Mouse (Mus musculus) kidney, adult 2 months (tissue): ENCODE results near the gene Pacs1. TPM values are rescaled to one million over a fixed set of nuclear protein-coding genes. Genes with fewer than 3 reads are reported as not detected.

Experiments used
- DNase-seq: peaks from one replicate; pipeline ENCODE4 v3.0.0; 2021
- H3K27ac ChIP-seq: fragments of 200-500 bp; 2 replicates; pipeline ENCODE4 v1.5.1; 2012; ENCODE audit warnings: low read depth, low read length, control low read depth, inconsistent platforms; ENCODE audit not compliant: insufficient read depth
- H3K27me3 ChIP-seq: fragments of 200-500 bp; replicated peaks from 2 replicates; pipeline ENCODE4 v1.6.1; 2012; ENCODE audit warnings: mild to moderate bottlenecking, moderate library complexity, low read length, inconsistent platforms; ENCODE audit not compliant: control insufficient read depth, insufficient read depth
- H3K36me3 ChIP-seq: fragments of 200-500 bp; 2 replicates; pipeline ENCODE4 v1.6.1; 2012; ENCODE audit warnings: mild to moderate bottlenecking, moderate library complexity, low read length, inconsistent platforms; ENCODE audit not compliant: control insufficient read depth, insufficient read depth
- H3K4me1 ChIP-seq: fragments of 200-500 bp; 2 replicates; pipeline ENCODE4 v1.6.1; 2011; ENCODE audit warnings: low read length; ENCODE audit not compliant: control insufficient read depth, insufficient read depth
- H3K4me3 ChIP-seq: fragments of 200-500 bp; 2 replicates; pipeline ENCODE4 v1.5.1; 2011; ENCODE audit warnings: mild to moderate bottlenecking, low read depth, low read length, control low read depth; ENCODE audit not compliant: insufficient read depth
- CTCF ChIP-seq: fragments of 200-500 bp; conservative IDR thresholded peaks from 2 replicates; pipeline ENCODE4 v1.5.1; 2011; ENCODE audit warnings: low read depth, mild to moderate bottlenecking, control low read depth, low read length, moderate library complexity, mixed read lengths; ENCODE audit not compliant: insufficient read depth, insufficient read length
- POLR2A ChIP-seq: fragments of 200-500 bp; IDR thresholded peaks from one replicate; pipeline ENCODE4 v1.6.1; 2011; ENCODE audit warnings: low read depth, low read length, control low read depth
- WGBS: fragments of 180-500 bp; shearing (Covaris S2); methylation state at CpG from one replicate; pipeline ENCODE4 v1.1.7; 2018; 5-methylcytosine and 5-hydroxymethylcytosine counted together
- polyA plus RNA-seq: library from polyadenylated mRNA; depleted of rRNA; stranded (reverse); fragments of >200 nt; gene quantifications from 2 replicates; pipeline ENCODE4 v1.2.3, GENCODE M21; 2012

The Pacs1 gene
- polyA plus RNA-seq, 1 experiment: 16.1 TPM

DNA sequence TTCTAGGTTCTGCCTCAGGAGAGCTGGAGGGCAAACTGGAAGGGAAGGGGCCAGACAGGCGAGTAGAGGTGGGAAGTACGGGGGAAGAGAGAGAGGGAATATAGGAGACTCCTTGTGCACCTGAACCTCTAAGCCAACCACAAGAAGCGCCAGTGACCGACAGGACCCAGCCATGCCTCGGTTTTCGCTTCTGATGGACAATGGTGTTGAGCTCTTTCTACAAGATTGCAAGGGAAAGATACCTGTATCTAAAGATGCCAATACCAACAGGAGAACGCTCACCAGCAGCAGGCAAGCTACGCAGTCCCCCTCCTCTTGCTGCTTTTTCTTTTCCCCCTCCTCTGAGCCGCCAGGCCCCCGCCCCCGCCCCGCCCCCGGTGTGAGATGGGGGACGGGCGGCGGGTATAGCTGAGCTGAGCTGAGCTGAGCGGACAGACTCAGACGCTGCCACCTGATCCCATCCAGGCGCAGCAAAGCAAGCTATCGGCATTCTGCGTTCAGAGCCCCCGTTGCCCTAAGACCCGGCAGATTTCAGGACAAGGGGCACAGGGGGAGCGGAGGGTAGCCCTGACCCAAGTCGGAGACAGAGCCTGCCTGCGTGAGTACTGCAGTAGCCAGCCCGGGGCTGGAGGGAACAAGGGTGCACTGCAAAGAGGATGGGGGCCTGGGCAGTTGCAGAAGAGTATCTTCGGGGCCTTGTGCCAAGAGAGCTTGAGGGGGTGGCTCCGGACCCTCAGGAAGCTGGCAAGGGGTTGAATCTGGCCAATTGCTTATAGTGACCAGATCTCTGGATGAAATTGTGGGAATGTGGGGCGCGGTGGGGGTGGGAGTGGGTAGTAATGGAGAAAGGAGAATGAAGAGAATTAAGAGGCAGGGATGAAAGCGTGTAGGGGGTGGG lies 25.2 kb upstream of the Pacs1 start, which contains the start of gene Gal3st3:
TSS of gene Gal3st3 (plus strand) at position 429 of the 898 bp plus-strand sequence.
- Histone ChIP-seq H3K36me3 (no peaks in the 10 kb centered on the region), H3K27me3 (no peaks in the 10 kb centered on the region), H3K27ac (no peak within 1 kb of the TSS), H3K4me3 (0 out of 2 replicates have a peak within 1 kb of the TSS, but pooled peaks have one; percentile 12), H3K4me1 (peaks cover 6% of the 10 kb centered on the region; the same call in 1 of the 2 replicates)
- DNase-seq: no peak
- 18% methylated on average over 32 of the region's 32 CpGs for WGBS
- TF ChIP-seq POLR2A: no peak
- TF ChIP-seq CTCF: no peak

DNA sequence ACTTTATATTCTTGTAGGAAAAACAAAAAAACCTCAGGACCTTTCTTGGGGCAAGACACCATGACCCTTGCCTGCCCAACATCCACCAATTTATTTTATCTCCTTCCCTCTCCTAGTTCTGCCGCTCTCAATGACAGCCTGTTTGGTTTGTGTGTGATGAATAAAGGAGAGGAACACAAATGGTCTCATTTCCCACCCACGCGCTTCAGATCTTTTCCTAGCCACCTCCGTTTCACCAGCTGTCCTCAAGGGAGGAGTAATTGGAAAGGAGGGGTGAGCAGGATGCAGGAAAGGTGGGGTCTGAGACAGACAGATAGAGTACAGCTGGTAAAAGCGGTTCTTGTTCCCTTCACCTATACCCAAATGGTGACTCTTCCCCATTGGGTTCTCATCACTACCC lies 23.7 kb upstream of the Pacs1 start:
- no peak overlapping the region for H3K27ac ChIP-seq
- no peaks in the 10 kb centered on the region for H3K27me3 ChIP-seq
- DNase-seq: no peak
- WGBS: 63% methylated on average over 5 of the region's 5 CpGs
- peaks cover 4% of the 10 kb centered on the region; the same call in 1 of the 2 replicates for H3K36me3 ChIP-seq
- peaks cover 6% of the 10 kb centered on the region; the same call in 1 of the 2 replicates for H3K4me1 ChIP-seq
- TF ChIP-seq CTCF (no peak), POLR2A (no peak)
- no peak overlapping the region for H3K4me3 ChIP-seq

GRCm38 (mm10) chr19:5295736-5296075 lies 22.8 kb upstream of the Pacs1 start:
- peaks cover 6% of the 10 kb centered on the region; the same call in 1 of the 2 replicates for H3K4me1 ChIP-seq
- peak overlapping the region; percentile 24 for H3K27ac ChIP-seq
- TF ChIP-seq CTCF (no peak), POLR2A (no peak)
- peaks cover 4% of the 10 kb centered on the region; the same call in 1 of the 2 replicates for H3K36me3 ChIP-seq
- no peaks in the 10 kb centered on the region for H3K27me3 ChIP-seq
- peak overlapping the region; percentile 50 for H3K4me3 ChIP-seq
- 5% methylated on average over 13 of the region's 13 CpGs for WGBS
- no peak for DNase-seq

GRCm38 (mm10) chr19:5294972-5295735 lies 22.2 kb upstream of the Pacs1 start, which contains the start of gene Sf3b2:
TSS of gene Sf3b2 (minus strand) at chr19:5295455.
- peak; percentile 99 for DNase-seq
- peak within 1 kb of the TSS; percentile 89 for H3K4me3 ChIP-seq
- WGBS: under 1% methylated on average over 46 of the region's 46 CpGs
- H3K27me3 ChIP-seq: no peaks in the 10 kb centered on the region
- peak within 1 kb of the TSS; percentile 67 for H3K27ac ChIP-seq
- peaks cover 6% of the 10 kb centered on the region; the same call in 1 of the 2 replicates for H3K4me1 ChIP-seq
- peaks cover 5% of the 10 kb centered on the region for H3K36me3 ChIP-seq
- peak; percentile 86 for TF ChIP-seq CTCF
- TF ChIP-seq POLR2A: peak; percentile 56

DNA sequence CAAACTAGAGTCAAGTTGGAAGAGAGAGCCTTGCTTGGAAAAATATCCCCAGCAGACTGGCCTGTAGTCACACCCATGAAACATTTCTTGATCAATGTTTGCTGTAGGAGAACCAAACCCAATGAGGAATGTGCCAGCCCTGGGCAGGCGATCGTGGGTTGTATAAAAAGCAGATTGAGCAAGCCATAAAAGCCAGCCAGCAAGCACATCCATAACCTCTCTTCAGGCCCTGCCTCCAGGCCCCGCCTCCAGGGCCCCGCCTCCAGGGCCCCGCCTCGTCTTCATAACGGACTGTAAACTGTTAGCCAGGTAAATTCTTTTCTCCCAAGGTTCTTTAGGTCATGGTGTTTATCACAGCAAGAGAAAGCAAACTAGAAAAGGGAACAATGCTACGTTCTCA lies 5.5 kb upstream of the Pacs1 start:
- H3K27me3 ChIP-seq: no peaks in the 10 kb centered on the region
- WGBS: 59% methylated on average over 8 of the region's 8 CpGs
- H3K36me3 ChIP-seq: peaks cover 3% of the 10 kb centered on the region; the same call in 1 of the 2 replicates
- no peak for TF ChIP-seq CTCF
- TF ChIP-seq POLR2A: no peak
- H3K4me1 ChIP-seq: peaks cover 3% of the 10 kb centered on the region; the same call in 1 of the 2 replicates
- peak; percentile 30 for DNase-seq
- no peak overlapping the region for H3K4me3 ChIP-seq
- no peak overlapping the region for H3K27ac ChIP-seq

DNA sequence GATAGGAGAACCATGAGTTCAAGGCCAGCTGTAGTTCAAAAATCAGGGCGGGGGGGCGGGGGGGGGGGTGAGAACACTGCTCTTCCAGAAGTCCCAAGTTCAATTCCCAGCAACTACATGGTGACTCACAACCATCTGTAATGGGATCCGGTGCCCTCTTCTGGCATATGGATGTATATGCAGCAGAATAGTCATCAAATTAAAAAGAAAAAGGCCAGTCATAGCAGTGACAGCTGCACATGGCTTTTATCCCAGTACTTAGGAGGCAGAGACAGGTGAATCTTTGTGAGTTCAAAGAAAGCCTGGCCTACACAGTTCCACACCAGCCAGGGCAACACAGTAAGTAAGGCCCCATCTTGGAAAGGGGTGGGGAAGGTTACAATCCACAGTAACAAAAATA lies 4.2 kb upstream of the Pacs1 start:
- peaks cover 3% of the 10 kb centered on the region; the same call in 1 of the 2 replicates for H3K36me3 ChIP-seq
- H3K27ac ChIP-seq: no peak overlapping the region
- DNase-seq: no peak
- no peaks in the 10 kb centered on the region for H3K27me3 ChIP-seq
- H3K4me3 ChIP-seq: no peak overlapping the region
- WGBS: 95% methylated on average over 3 of the region's 3 CpGs
- no peak for TF ChIP-seq CTCF
- TF ChIP-seq POLR2A: no peak
- H3K4me1 ChIP-seq: peaks cover 3% of the 10 kb centered on the region; the same call in 1 of the 2 replicates

DNA sequence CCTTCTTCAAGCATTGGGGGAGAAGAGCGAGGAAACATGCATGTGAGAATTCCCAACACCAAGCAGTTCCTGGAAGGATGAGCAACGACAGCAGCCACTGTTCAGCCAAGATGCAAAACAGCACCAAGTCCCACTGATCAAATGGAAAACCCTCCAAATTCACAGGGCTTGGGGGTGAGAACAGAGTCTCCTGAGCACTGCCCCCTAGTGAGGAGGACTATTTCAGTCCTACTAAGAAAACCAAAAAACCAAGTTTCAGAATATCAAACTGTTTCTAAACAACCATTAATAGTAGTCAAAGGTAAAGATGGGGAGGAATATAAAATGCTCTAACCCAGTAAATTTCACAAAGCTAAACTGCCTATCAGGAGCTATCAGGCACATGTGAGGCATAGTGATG lies 3.6 kb upstream of the Pacs1 start:
- no peak for TF ChIP-seq POLR2A
- TF ChIP-seq CTCF: no peak
- WGBS: 87% methylated on average over 2 of the region's 2 CpGs
- Histone ChIP-seq H3K4me1 (peaks cover 3% of the 10 kb centered on the region; the same call in 1 of the 2 replicates), H3K27me3 (no peaks in the 10 kb centered on the region), H3K36me3 (peaks cover 3% of the 10 kb centered on the region; the same call in 1 of the 2 replicates), H3K4me3 (no peak overlapping the region), H3K27ac (no peak overlapping the region)
- DNase-seq: no peak
